Mouse (Mus musculus) forebrain, embryonic 16.5 days (tissue): ENCODE data around the gene Morc2a. TPM values are rescaled to one million over a fixed set of nuclear protein-coding genes. Genes with fewer than 3 reads are reported as not detected.
A peak's percentile ranks its signal among the peaks of the same experiment; 100 is the strongest.
"Not testable (repeated sequence)": the region's sequence is repeated elsewhere in the genome, so short reads cannot be mapped to it uniquely, and the experiment has no call there.

Experiments
- ATAC-seq: fragments of 200-750 bp; cut with Nextera tagmentation; 2 replicates; pipeline ENCODE4 v1.8.0; 2017; ENCODE audit warnings: mild to moderate bottlenecking, moderate library complexity
- H3K27ac ChIP-seq: fragments of 300-500 bp; sonication (generic); 2 replicates; pipeline ENCODE4 v1.5.1; 2014; ENCODE audit warnings: low read length, control low read depth
- H3K27me3 ChIP-seq: fragments of 300-500 bp; sonication (generic); replicated peaks from 2 replicates; pipeline ENCODE4 v1.6.1; 2014; ENCODE audit warnings: low read length; ENCODE audit not compliant: control insufficient read depth, insufficient read depth
- H3K36me3 ChIP-seq: fragments of 300-500 bp; sonication (generic); 2 replicates; pipeline ENCODE4 v1.6.1; 2014; ENCODE audit not compliant: control insufficient read depth, insufficient read depth
- H3K4me1 ChIP-seq: fragments of 300-500 bp; sonication (generic); replicated peaks from 2 replicates; pipeline ENCODE4 v1.6.1; 2014; ENCODE audit warnings: low read length; ENCODE audit not compliant: control insufficient read depth, insufficient read depth
- H3K4me2 ChIP-seq: fragments of 300-500 bp; sonication (generic); 2 replicates; pipeline ENCODE4 v1.6.1; 2014; ENCODE audit warnings: mild to moderate bottlenecking, low read length, control low read depth
- H3K4me3 ChIP-seq: fragments of 300-500 bp; sonication (generic); replicated peaks from 2 replicates; pipeline ENCODE4 v1.5.1; 2014; ENCODE audit warnings: mild to moderate bottlenecking, low read length, control low read depth
- H3K9ac ChIP-seq: fragments of 300-500 bp; sonication (generic); replicated peaks from 2 replicates; pipeline ENCODE4 v1.6.1; 2014; ENCODE audit warnings: low read depth, low read length, control low read depth
- H3K9me3 ChIP-seq: fragments of 300-500 bp; sonication (generic); 2 replicates; pipeline ENCODE4 v1.6.1; 2016; ENCODE audit warnings: low read length; ENCODE audit not compliant: control insufficient read depth
- WGBS: fragments of 180-500 bp; shearing (Covaris S2); extraction: QIAGEN DNeasy Blood & Tissue Kit; methylation state at CpG from one replicate; pipeline ENCODE4 v1.1.7; 2014; 5-methylcytosine and 5-hydroxymethylcytosine counted together
- polyA plus RNA-seq: library from polyadenylated mRNA; unstranded; fragments of >200 nt; fragmentation: Nextera tagmentation; extraction: Ambion mirVana; gene quantifications from 2 replicates; pipeline ENCODE4 v1.2.1, GENCODE M21; 2015

The Morc2a gene
- polyA plus RNA-seq = 47.5 and 49.2 TPM in 2 replicates

DNA sequence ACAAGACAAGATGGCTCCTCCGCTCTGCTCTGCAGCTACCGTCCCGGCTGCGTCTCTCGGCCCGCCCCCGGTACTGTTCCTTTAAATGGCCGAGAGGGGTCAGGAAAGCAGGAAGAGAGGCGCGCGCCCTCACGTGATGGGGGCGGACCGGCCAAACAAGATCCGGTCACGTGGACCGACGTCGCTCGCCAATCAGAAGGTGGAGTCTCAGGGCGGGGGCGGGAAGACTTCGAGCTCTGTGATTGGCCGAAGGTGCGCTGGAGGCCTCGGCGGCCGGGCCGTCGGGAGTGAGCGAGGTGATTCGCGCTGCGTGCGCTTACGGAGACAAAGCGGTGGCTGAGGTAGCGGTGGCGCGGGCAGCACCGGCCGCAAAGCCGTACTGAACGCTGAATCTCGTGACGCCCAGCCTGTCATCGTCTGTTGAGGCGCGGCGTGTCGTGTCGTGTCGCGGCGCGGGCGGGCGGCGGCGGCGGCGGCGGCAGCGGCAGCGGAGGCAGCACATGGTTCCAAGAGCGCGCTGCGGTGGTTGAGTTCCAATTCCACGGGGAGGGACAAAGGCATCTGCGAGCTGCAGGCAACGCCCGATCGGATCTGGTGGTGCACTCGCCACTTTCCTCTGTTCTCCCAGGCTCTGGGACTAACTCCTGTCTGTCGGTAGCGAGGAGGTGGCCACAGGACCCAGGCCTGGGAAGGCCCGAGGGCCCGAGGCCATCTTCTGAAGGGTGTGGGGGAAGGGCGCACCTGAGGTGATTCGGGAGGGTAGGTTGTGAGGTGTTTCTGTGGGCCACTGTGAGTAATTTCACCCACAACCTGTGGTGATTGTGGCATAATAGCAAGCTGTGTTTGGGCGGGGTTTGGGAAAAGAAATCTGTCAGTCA, at the start of gene Morc2a:
Gene Morc2a, plus strand, starts transcription at position 228 of the 878 bp plus-strand sequence.
- H3K4me3 ChIP-seq = peak within 1 kb of the TSS; percentile 100
- peak within 1 kb of the TSS; percentile 85 for H3K4me2 ChIP-seq
- ATAC-seq = peak; percentile 97
- 2% methylated on average over 70 of the region's 81 CpGs for WGBS
- peak within 1 kb of the TSS; percentile 97 for H3K9ac ChIP-seq
- peaks cover 28% of the 10 kb centered on the region for H3K36me3 ChIP-seq
- H3K4me1 ChIP-seq = peaks cover 13% of the 10 kb centered on the region
- H3K9me3 ChIP-seq = peaks cover 15% of the 10 kb centered on the region
- H3K27me3 ChIP-seq = no peaks in the 10 kb centered on the region
- H3K27ac ChIP-seq = peak within 1 kb of the TSS; percentile 95

GRCm38 (mm10) chr11:3601966-3602365, 47.0 kb upstream of the Morc2a start:
- 70% methylated on average over 1 of the region's 1 CpGs for WGBS
- H3K9ac ChIP-seq, ATAC-seq, H3K36me3 ChIP-seq, H3K4me1 ChIP-seq, H3K27ac ChIP-seq, H3K9me3 ChIP-seq, H3K4me3 ChIP-seq, H3K4me2 ChIP-seq, H3K27me3 ChIP-seq: not testable (repeated sequence)

- not testable (repeated sequence) for H3K27ac ChIP-seq, H3K4me2 ChIP-seq, ATAC-seq, H3K9ac ChIP-seq, H3K9me3 ChIP-seq, H3K27me3 ChIP-seq, H3K4me3 ChIP-seq, H3K36me3 ChIP-seq, H3K4me1 ChIP-seq
- WGBS = 33% methylated on average over 2 of the region's 2 CpGs
These were observed 46.3 kb upstream of the Morc2a start for GRCm38 (mm10) chr11:3602687-3603086.

DNA sequence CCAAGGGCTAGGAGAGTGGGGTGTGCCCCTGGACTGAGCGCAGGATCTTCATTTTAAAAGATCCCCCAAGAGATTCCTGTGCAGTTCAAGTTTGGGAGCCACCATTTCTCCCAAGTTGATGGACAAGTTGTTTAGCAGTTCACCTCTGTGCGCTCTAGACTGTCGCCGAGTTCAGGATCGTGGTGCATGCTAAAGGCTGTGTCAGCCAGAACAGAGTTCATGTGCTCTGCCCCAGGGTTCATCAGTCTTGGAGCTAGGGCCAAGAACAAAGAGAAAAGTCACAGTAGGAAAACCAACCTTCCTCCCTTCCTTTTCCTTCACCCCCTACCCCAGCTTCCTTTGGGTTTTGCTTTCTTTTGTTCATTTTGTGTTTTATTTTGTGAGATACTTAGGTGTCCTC, 42.5 kb upstream of the Morc2a start:
- WGBS = 92% methylated on average over 5 of the region's 5 CpGs
- no peaks in the 10 kb centered on the region for H3K4me1 ChIP-seq
- no peak for ATAC-seq

DNA sequence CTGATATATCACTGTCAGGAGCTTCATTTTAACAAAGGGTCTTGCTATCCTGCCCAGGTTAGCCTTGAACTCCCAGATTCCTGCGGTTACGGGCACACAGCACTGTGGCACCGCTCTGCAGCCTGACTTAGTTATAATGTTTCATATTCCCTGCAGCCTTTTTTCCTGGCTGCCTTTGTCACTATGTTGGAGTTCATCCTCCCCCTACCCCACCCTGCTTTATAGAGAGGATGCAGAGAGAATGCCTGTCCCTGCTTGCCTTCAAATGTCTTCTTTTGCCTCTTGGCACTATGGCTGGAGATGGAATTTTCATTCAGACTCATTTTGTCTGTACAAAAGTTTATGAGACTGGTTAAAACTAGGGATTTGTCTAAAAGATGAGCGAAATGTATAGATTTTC, 33.4 kb upstream of the Morc2a start:
- Histone ChIP-seq H3K27me3 (no peaks in the 10 kb centered on the region), H3K4me3 (no peak overlapping the region), H3K4me2 (no peak overlapping the region), H3K9ac (no peak overlapping the region), H3K4me1 (no peaks in the 10 kb centered on the region), H3K36me3 (no peaks in the 10 kb centered on the region), H3K9me3 (no peaks in the 10 kb centered on the region), H3K27ac (no peak overlapping the region)
- 90% methylated on average over 4 of the region's 4 CpGs for WGBS
- ATAC-seq = no peak

More for the DNA sequence above, 42.5 kb upstream of the Morc2a start:
- Histone ChIP-seq H3K27me3 (no peaks in the 10 kb centered on the region), H3K36me3 (no peaks in the 10 kb centered on the region), H3K9me3 (no peaks in the 10 kb centered on the region), H3K4me3 (no peak overlapping the region), H3K4me2 (no peak overlapping the region), H3K9ac (no peak overlapping the region), H3K27ac (no peak overlapping the region)

DNA sequence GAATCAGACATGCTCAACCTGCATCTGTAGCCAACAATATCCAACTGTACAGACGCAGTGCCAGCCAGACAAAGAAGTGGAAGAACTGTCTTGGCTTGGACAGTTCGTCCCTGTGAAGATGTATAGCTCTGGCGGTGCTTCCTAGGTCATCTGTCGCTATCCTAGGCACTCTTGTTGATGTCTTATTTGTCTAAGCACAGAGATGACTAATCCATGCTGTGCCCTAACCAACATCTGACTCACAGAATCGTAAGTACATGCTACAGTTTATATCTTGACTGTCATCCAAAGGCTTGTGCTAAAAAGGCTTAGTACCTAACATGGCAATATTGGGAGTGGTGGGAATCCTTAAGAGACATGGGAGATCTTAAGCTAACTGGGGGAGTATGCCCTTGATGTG, 26.2 kb upstream of the Morc2a start:
- Histone ChIP-seq H3K36me3 (no peaks in the 10 kb centered on the region), H3K9me3 (peaks cover 3% of the 10 kb centered on the region; the same call in 1 of the 2 replicates), H3K4me3 (no peak overlapping the region), H3K4me1 (no peaks in the 10 kb centered on the region), H3K27me3 (peaks cover 5% of the 10 kb centered on the region; the same call in 1 of the 2 replicates), H3K27ac (no peak overlapping the region), H3K9ac (no peak overlapping the region), H3K4me2 (no peak overlapping the region)
- no peak for ATAC-seq
- WGBS = 85% methylated on average over 5 of the region's 5 CpGs

GRCm38 (mm10) chr11:3624391-3625027, 24.5 kb upstream of the Morc2a start:
- Histone ChIP-seq H3K9ac (no peak overlapping the region), H3K36me3 (no peaks in the 10 kb centered on the region), H3K4me1 (peaks cover 8% of the 10 kb centered on the region), H3K4me3 (no peak overlapping the region), H3K27me3 (peaks cover 5% of the 10 kb centered on the region; the same call in 1 of the 2 replicates), H3K4me2 (no peak overlapping the region), H3K9me3 (peaks cover 3% of the 10 kb centered on the region; the same call in 1 of the 2 replicates), H3K27ac (no peak overlapping the region)
- WGBS = 80% methylated on average over 4 of the region's 4 CpGs
- ATAC-seq = no peak

DNA sequence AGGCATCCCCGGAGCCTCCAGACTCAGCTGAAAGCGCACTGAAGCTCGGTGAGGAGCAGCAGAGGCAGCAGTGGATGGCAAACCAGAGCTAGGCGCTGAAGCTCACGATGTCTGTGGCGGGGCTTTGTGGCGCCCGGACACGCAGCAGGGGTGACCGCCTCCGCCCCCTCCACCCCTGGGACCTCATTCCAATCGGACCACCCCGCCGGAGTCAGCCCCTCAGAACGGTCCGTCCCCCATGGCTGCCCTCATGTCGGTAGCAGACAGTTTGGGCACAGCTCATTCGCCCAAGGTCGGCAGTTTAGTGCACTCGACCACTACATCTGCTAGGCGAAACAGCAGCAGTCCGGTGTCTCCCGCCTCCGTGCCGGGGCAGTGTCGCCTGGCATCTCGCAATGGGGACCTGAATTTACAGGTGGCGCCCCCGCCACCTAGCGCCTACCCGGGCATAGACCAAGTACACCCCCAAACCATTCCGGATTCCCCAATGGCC, 19.9 kb upstream of the Morc2a start:
- Histone ChIP-seq H3K4me3 (peak overlapping the region; percentile 40), H3K9ac (peak overlapping the region; percentile 39), H3K9me3 (peaks cover 3% of the 10 kb centered on the region; the same call in 1 of the 2 replicates), H3K27me3 (peaks cover 5% of the 10 kb centered on the region; the same call in 1 of the 2 replicates), H3K27ac (no peak overlapping the region), H3K4me1 (peaks cover 8% of the 10 kb centered on the region), H3K4me2 (peak overlapping the region; percentile 64), H3K36me3 (no peaks in the 10 kb centered on the region)
- under 1% methylated on average over 30 of the region's 32 CpGs for WGBS
- no peak for ATAC-seq

GRCm38 (mm10) chr11:3633269-3633668, 15.7 kb upstream of the Morc2a start:
- H3K9ac ChIP-seq, H3K4me3 ChIP-seq, H3K27ac ChIP-seq, H3K4me1 ChIP-seq, H3K36me3 ChIP-seq, H3K27me3 ChIP-seq, ATAC-seq, H3K9me3 ChIP-seq, H3K4me2 ChIP-seq: not testable (repeated sequence)
- 85% methylated on average over 8 of the region's 8 CpGs for WGBS
